Mouse (Mus musculus) brain, embryonic 14.5 days (tissue): ENCODE results near the gene Gm13279.
"Not testable (repeated sequence)": the region's sequence is repeated elsewhere in the genome, so short reads cannot be mapped to it uniquely, and the experiment has no call there.

Experiments
- CTCF ChIP-seq: fragments of 200-500 bp; IDR thresholded peaks from 2 replicates; pipeline ENCODE4 v1.5.1; 2012; ENCODE audit warnings: inconsistent platforms, mild to moderate bottlenecking, moderate library complexity, borderline replicate concordance; ENCODE audit not compliant: insufficient read depth, insufficient read length; ENCODE audit errors: extremely low read depth
- POLR2A ChIP-seq: fragments of 200-500 bp; IDR thresholded peaks from 2 replicates; pipeline ENCODE4 v1.6.1; 2012; ENCODE audit warnings: mild to moderate bottlenecking, inconsistent platforms, borderline replicate concordance; ENCODE audit not compliant: poor library complexity, insufficient read depth, insufficient read length, severe bottlenecking; ENCODE audit errors: extremely low read depth

- TF ChIP-seq POLR2A, CTCF: not testable (repeated sequence)
Observed at GRCm38 (mm10) chr4:88779550-88779949, 17.6 kb upstream of the Gm13279 start, which contains the start of gene Gm13272.
